Mouse (Mus musculus): Measurements from ENCODE around the gene Insl3. TPM values are rescaled to one million over a fixed set of nuclear protein-coding genes. Genes with fewer than 3 reads are reported as not detected.

Insl3 gene
- polyA plus RNA-seq, 1 experiment, result 0.14 TPM

Other genes with a start within 250 kb of the Insl3 start
- 73.6 TPM for gene Abhd8, start 225.6 kb upstream of the Insl3 start, polyA plus RNA-seq (2012; fragmentation: generic; extraction: Trizol)
- gene Mrpl34, start 224.3 kb upstream of the Insl3 start, polyA plus RNA-seq (2012; fragmentation: generic; extraction: Trizol), result 121 TPM
- 104 TPM for gene Dda1, start 220.0 kb upstream of the Insl3 start, polyA plus RNA-seq (2012; fragmentation: generic; extraction: Trizol)
- gene Ano8, start 203.3 kb upstream of the Insl3 start, polyA plus RNA-seq (2012; fragmentation: generic; extraction: Trizol), result 22.1 TPM
- gene Gtpbp3, start 201.1 kb upstream of the Insl3 start, polyA plus RNA-seq (2012; fragmentation: generic; extraction: Trizol), result 21.4 TPM
- 0.07 TPM for gene Plvap, start 177.5 kb upstream of the Insl3 start, polyA plus RNA-seq (2012; fragmentation: generic; extraction: Trizol)
- 0.01 TPM for gene Ccdc194, start 163.5 kb upstream of the Insl3 start, polyA plus RNA-seq (2012; fragmentation: generic; extraction: Trizol)
- 12.1 TPM for gene Bst2, start 151.8 kb upstream of the Insl3 start, polyA plus RNA-seq (2012; fragmentation: generic; extraction: Trizol)
- gene Mvb12a, start 146.3 kb upstream of the Insl3 start, polyA plus RNA-seq (2012; fragmentation: generic; extraction: Trizol), result 70.7 TPM
- gene Tmem221, start 130.3 kb upstream of the Insl3 start, polyA plus RNA-seq (2012; fragmentation: generic; extraction: Trizol), result 0.18 TPM
- gene Nxnl1, start 122.6 kb upstream of the Insl3 start, polyA plus RNA-seq (2012; fragmentation: generic; extraction: Trizol), result 0.02 TPM
- 57.5 TPM for gene Slc27a1, start 120.3 kb upstream of the Insl3 start, polyA plus RNA-seq (2012; fragmentation: generic; extraction: Trizol)
- gene Pgls, start 97.0 kb upstream of the Insl3 start, polyA plus RNA-seq (2012; fragmentation: generic; extraction: Trizol), result 231 TPM
- 2.4 TPM for gene Fam129c, start 91.6 kb upstream of the Insl3 start, polyA plus RNA-seq (2012; fragmentation: generic; extraction: Trizol)
- gene Colgalt1, start 78.2 kb upstream of the Insl3 start, polyA plus RNA-seq (2012; fragmentation: generic; extraction: Trizol), result 72.3 TPM
- 1.5 TPM for gene Unc13a, start 17.5 kb upstream of the Insl3 start, polyA plus RNA-seq (2012; fragmentation: generic; extraction: Trizol)
- gene Jak3, start 12.9 kb upstream of the Insl3 start, polyA plus RNA-seq (2012; fragmentation: generic; extraction: Trizol), result 1.2 TPM
- 0.02 TPM for gene B3gnt3, start 12.6 kb downstream of the Insl3 start, polyA plus RNA-seq (2012; fragmentation: generic; extraction: Trizol)
- gene Fcho1, start 36.5 kb downstream of the Insl3 start, polyA plus RNA-seq (2012; fragmentation: generic; extraction: Trizol), result not detected
- 0.33 TPM for gene Zfp709, start 192.8 kb downstream of the Insl3 start, polyA plus RNA-seq (2012; fragmentation: generic; extraction: Trizol)
- gene Zfp882, start 219.4 kb downstream of the Insl3 start, polyA plus RNA-seq (2012; fragmentation: generic; extraction: Trizol), result 0.48 TPM
- 3.6 TPM for gene Zfp617, start 219.4 kb downstream of the Insl3 start, polyA plus RNA-seq (2012; fragmentation: generic; extraction: Trizol)

Measured in C2C12 (cell line).